Mouse (Mus musculus) left cerebral cortex, postnatal 14 days (tissue): Measurements from ENCODE around the gene Nradd. TPM values are rescaled to one million over a fixed set of nuclear protein-coding genes. Genes with fewer than 3 reads are reported as not detected.

ENCODE experiments used
- DNase-seq, 2 experiments: peaks; one replicate each; pipeline ENCODE4 v3.0.0; 2021 to 2022; ENCODE audit warnings: low spot score in 2 of 2, mixed read lengths in 1 of 2
- intact Hi-C: fragments of 180-260 bp; cut with DNase I; formaldehyde crosslinking; loops from one replicate; pipeline ENCODE4 v1.15.1; 2025
- total RNA-seq, 2 experiments: library from RNA; stranded (reverse); gene quantifications; 2 replicates each; pipeline ENCODE4 v1.2.3; 2021

Gene Nradd
- total RNA-seq, 2 experiments from 2014 or later: 0.70 to 1.3 TPM

- intact Hi-C loops: loop anchor here (5.0 kb wide), 1 partner anchor 53 kb away; no protein-coding TSS in a partner anchor
- DNase-seq: peak; percentile 73 to 74
Measured at GRCm38 (mm10) chr9:110653655-110654461, 29.6 kb upstream of the Nradd start, which contains the start of gene Nbeal2. Gene Nbeal2 (minus strand): TSS chr9:110654161.

- intact Hi-C loops: loop anchor here (5.0 kb wide), 1 partner anchor 54 kb away; no protein-coding TSS in a partner anchor
- no peak for DNase-seq
Measured at GRCm38 (mm10) chr9:110652963-110653654, 28.9 kb upstream of the Nradd start.

- peak in 1 of 2 experiments; percentile 37 for DNase-seq
- intact Hi-C loops: loop anchor here (5.0 kb wide), 1 partner anchor 55 kb away; no protein-coding TSS in a partner anchor
Measured at GRCm38 (mm10) chr9:110651931-110652722, 27.9 kb upstream of the Nradd start.

GRCm38 (mm10) chr9:110649775-110650174 lies 25.5 kb upstream of the Nradd start:
- intact Hi-C loops: loop anchor here (5.0 kb wide), 1 partner anchor 58 kb away; no protein-coding TSS in a partner anchor
- DNase-seq: peak in 1 of 2 experiments; percentile 83

GRCm38 (mm10) chr9:110645219-110645618 lies 21.0 kb upstream of the Nradd start:
- no peak for DNase-seq

GRCm38 (mm10) chr9:110644295-110644694 lies 20.0 kb upstream of the Nradd start:
- no peak for DNase-seq
- intact Hi-C loops: no loop called here

More at GRCm38 (mm10) chr9:110645219-110645618, 21.0 kb upstream of the Nradd start:
- intact Hi-C loops: no loop called here

- intact Hi-C loops: no loop called here
- no peak for DNase-seq
Measured at GRCm38 (mm10) chr9:110643787-110644186, 19.5 kb upstream of the Nradd start.

GRCm38 (mm10) chr9:110642812-110643524 lies 18.7 kb upstream of the Nradd start:
- intact Hi-C loops: no loop called here
- no peak for DNase-seq

GRCm38 (mm10) chr9:110641006-110641405 lies 16.8 kb upstream of the Nradd start:
- intact Hi-C loops: no loop called here
- DNase-seq: no peak

GRCm38 (mm10) chr9:110638611-110639021 lies 14.4 kb upstream of the Nradd start:
- no peak for DNase-seq
- intact Hi-C loops: loop anchor here (10.0 kb wide), 1 partner anchor 236 kb away; the partner anchor contains the start of gene Als2cl

GRCm38 (mm10) chr9:110635225-110635624 lies 11.0 kb upstream of the Nradd start:
- DNase-seq: peak; percentile 86 to 92
- intact Hi-C loops: loop anchor here (1.0 to 10.0 kb wide), 2 partner anchors 74 to 240 kb away; partner anchors contain the start of gene Als2cl

- intact Hi-C loops: loop anchor here (10.0 kb wide), 1 partner anchor 241 kb away; the partner anchor contains the start of gene Als2cl
- DNase-seq: peak in 1 of 2 experiments; percentile 32
Measured at GRCm38 (mm10) chr9:110633882-110634281, 9.6 kb upstream of the Nradd start.

GRCm38 (mm10) chr9:110632671-110633070 lies 8.4 kb upstream of the Nradd start:
- intact Hi-C loops: loop anchor here (10.0 kb wide), 1 partner anchor 242 kb away; the partner anchor contains the start of gene Als2cl
- no peak for DNase-seq

GRCm38 (mm10) chr9:110631651-110632275 lies 7.5 kb upstream of the Nradd start:
- DNase-seq: no peak
- intact Hi-C loops: loop anchor here (10.0 kb wide), 1 partner anchor 243 kb away; the partner anchor contains the start of gene Als2cl

- intact Hi-C loops: loop anchor here (10.0 kb wide), 1 partner anchor 244 kb away; the partner anchor contains the start of gene Als2cl
- peak in 1 of 2 experiments; percentile 60 for DNase-seq
Measured at GRCm38 (mm10) chr9:110631191-110631590, 6.9 kb upstream of the Nradd start.

- DNase-seq: no peak
- intact Hi-C loops: loop anchor here (10.0 kb wide), 1 partner anchor 245 kb away; the partner anchor contains the start of gene Als2cl
Measured at GRCm38 (mm10) chr9:110630171-110630570, 5.9 kb upstream of the Nradd start.

GRCm38 (mm10) chr9:110625350-110625908 lies 1.2 kb upstream of the Nradd start:
- intact Hi-C loops: loop anchor here (10.0 kb wide), 1 partner anchor 181 kb away; no protein-coding TSS in a partner anchor
- DNase-seq: no peak
